Mouse (Mus musculus) hematopoietic stem cell, adult 5-6 weeks (primary cell): ENCODE measurements at regions not wholly inside any gene's neighbourhood (a gene's known extent, or its start where the extent isn't known, plus 50 kb on each side); places are given as distances from the start of the nearest gene placed in this dataset.
A peak's percentile ranks its signal among the peaks of the same experiment; 100 is the strongest.

ENCODE experiments used
- ATAC-seq, 2 experiments: fragments of 125-278 bp in 1 of 2; replicated peaks in 1 of 2; 2 replicates each; pipeline ENCODE4 v1.8.0; 2016 to 2017; ENCODE audit warnings: inconsistent platforms in 2 of 2, mild to moderate bottlenecking in 2 of 2, moderate number of reproducible peaks in 2 of 2, low read depth in 1 of 2, moderate TSS enrichment in 1 of 2; ENCODE audit not compliant: low FRiP score in 2 of 2, poor library complexity in 2 of 2, severe bottlenecking in 2 of 2, insufficient read depth in 1 of 2, low TSS enrichment in 1 of 2

DNA sequence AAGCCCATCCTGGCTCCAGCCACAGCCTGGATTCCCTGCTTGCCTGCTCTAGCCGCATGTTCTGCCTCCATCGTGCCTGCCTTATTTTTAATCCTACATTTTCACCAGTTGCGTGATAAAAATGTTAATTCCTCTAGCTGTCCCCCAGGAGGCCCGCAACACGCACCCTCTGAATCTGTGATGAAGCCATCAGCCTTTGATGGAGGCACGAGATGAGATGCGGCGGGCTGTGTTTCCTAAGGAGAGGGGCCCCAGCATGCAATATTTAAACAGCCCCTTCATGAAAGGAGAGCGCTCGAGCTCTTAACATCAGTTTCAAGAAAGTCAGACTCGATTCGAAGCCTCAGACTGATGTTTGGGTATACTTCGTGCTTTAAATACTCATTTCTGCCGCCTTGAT is 76.3 kb downstream of the Nptx2 start:
- ATAC-seq, result no peak

GRCm38 (mm10) chr5:144623358-144623757 is 77.7 kb downstream of the Nptx2 start:
- peak; percentile 22 to 51; a peak in 1 of 4 replicates for ATAC-seq

GRCm38 (mm10) chr5:144632295-144632694 is 86.6 kb downstream of the Nptx2 start:
- no peak for ATAC-seq

DNA sequence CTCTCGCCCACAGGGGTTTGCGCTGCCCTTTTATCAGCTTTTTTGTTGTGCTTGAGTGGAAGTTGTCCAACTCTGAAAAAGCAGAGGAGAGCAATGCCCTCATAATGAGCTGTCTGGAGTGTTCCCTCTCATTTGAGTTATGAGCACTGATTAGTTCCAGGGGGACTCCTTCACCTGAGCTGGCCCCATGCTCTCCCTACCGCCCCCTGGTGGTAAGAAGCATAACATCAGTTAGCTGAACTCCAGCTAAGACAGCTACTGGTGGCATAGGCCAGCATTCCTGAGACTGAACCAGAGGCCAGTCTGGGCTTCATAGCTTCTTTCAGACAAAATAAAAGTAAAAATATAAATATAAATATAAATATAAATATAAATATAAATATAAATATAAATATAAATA is 92.9 kb downstream of the Nptx2 start:
- no peak for ATAC-seq

DNA sequence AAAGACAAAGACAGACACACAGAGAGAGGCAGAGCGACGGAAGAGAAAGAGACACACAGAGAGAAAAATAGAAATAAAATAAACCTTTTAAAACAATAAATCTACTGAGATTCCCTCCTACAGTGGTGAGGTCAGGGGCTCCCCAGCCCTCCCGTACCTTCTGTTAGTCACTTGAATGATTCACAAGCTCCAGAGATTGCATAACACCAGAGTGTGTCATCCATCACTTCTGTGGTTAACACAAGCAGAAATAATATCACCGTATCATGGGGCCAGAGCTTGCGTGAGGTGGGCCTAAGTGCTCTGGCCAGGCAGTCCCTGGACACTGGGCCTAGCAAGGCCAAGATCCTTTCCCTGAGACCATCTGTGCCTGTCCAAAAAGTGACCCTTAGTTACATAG is 93.9 kb downstream of the Nptx2 start:
- ATAC-seq, result no peak

- ATAC-seq, result no peak
These were observed 97.1 kb downstream of the Nptx2 start for GRCm38 (mm10) chr5:144642766-144643165.

GRCm38 (mm10) chr5:144643438-144643837 is 97.7 kb downstream of the Nptx2 start:
- no peak for ATAC-seq

GRCm38 (mm10) chr5:144645367-144645766 is 99.7 kb downstream of the Nptx2 start:
- no peak for ATAC-seq

DNA sequence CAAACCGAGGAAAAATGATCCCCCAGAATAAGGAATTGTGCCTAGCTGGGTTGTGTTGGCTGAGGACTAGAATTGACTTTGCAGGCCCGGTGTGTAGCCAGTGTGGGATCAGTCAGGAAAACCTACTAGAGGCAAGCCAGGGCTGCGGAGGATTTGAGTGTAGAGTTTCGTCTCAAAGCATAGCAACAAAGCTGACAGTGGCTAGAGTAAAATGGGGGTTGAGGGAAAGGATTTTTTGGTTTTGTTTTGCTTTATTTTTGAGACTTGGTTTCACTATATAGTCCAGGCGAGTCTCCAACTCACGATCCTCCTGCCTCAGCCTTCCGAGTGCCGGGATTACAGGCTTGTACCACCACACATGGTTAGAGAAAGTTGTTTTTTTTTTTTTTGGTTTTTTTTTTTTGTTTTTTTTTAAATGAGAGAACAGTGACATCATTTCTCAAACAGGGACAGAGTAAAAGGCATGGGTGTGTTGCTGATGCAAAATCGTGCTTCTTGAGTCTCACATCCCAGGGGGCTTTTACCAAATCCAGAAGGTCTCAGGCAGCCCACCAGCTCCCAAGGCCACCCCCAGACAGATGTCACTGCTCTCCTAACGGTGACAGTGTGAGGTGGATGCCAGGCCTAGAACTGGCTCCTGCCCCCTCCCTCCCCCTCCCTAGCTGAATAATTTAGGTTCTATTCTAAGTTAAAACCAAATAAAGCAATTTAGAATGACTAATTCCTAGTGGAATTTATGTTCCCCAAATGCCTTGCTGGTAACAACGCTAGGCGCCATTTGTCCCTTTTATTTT is 101.8 kb downstream of the Nptx2 start:
- no peak for ATAC-seq

GRCm38 (mm10) chr5:144652231-144652630 is 106.5 kb downstream of the Nptx2 start:
- no peak for ATAC-seq

DNA sequence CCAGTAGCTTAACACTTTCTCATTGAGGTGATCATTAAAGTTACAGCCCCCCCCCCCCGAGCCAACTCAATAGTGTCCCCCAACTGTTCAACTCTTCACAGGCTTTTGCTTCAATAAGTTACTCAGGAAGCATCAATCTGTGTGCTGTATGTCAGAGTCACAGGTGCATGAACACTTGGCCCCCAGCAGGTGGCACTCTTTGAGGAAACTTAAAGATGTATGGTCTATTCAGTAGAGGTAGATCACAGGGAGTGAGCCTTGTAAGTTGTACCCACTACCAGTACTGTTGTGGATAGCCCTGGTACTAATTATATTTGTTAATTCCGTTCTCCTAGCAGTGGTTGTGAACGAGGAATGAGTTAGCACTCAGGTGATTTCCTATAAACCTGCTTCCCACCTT is 99.6 kb downstream of the Tmem130 start:
- ATAC-seq, result no peak

DNA sequence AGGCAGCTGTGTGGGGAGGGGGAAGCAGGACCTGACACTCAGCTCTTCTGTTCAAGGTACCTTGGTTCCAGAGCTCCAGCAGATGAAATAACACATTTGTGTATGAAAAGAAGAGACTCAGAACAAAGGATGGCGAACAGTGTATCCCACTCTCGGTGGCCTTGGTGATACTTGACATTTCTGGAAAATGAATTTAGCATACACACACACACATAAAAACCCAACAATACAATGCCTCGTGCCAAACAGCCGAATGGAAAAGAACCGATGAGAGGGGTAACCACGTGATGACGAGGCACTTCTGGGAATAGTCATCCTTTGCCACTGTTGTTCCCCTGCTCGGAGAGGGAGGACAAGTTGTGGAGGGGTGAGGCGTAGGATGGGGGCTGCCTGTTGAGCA is 97.6 kb downstream of the Tmem130 start:
- no peak for ATAC-seq

GRCm38 (mm10) chr5:144664571-144665295 is 96.9 kb downstream of the Tmem130 start:
- no peak for ATAC-seq

GRCm38 (mm10) chr5:144668060-144668459 is 93.6 kb downstream of the Tmem130 start:
- ATAC-seq, result no peak

DNA sequence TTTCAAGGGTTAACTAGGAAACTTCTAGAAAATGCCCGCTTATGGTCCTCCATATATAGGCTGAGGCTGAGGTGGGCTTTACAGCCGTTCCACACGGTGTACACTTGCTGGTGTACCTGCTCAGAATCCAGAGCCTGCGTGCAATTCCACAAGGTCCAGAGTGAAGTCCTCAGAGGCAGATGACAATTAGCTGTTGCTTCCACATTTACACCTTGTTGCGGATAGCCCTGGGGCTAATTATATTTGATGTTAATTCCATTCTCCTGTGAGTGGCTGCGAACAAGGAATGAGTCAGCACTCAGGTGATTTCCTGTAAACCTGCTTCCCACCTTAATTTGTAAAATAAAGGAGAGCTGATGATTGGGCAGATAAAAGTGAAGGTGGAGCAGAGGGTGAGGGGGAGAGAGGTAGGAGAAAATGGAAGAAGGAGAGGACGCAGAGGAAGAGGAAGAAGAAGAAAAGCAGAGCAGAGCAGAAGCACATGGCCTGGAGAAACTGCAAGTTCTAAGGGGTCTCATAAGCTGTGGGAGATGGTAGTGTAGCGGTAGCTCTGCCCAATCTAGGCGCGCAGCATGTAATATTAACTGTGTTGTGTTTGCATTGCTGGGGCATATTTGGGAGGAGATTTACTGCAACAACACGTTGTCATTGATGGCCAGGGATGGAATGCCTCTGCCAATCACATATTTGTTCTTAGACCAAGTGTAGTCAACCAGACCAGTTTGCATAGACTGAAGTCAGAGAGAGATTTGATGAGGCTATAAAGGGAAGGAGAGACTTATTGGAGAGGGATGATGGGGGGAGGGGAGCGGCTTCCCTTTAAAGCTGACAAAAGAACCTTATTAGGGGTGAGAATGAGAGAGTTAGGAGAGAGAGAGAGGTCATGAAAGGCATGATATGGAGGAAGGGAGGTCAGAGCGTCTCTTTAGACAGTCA is 82.5 kb downstream of the Tmem130 start:
- no peak for ATAC-seq

DNA sequence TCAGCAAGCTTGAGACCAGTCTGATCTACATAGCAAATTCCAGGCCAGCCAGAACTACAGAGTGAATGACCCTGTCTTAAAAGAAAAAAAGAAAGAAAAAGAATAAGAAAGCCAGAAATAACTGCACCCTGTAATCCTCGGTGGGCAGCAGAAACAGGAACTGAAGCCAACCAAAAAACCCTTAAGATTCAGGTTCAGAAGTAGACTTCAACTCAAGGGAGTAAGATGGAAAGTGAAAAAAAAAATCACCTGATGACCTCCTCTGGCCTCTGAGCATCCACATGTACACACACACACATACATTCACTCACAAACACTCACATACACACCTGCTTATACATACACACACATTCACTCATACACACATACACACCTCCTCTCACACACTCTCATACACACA is 77.4 kb downstream of the Tmem130 start:
- no peak for ATAC-seq
